Mouse (Mus musculus) spleen, adult 2 months (tissue): ENCODE results near the gene Gpr176.

ENCODE experiments used
- CTCF ChIP-seq: fragments of 200-500 bp; IDR thresholded peaks from 2 replicates; pipeline ENCODE4 v1.5.1; 2011; ENCODE audit warnings: mild to moderate bottlenecking, inconsistent platforms; ENCODE audit not compliant: insufficient read depth, insufficient read length, insufficient replicate concordance; ENCODE audit errors: extremely low read depth
- POLR2A ChIP-seq: fragments of 200-500 bp; IDR thresholded peaks from 2 replicates; pipeline ENCODE4 v1.6.1; 2011; ENCODE audit warnings: low read depth, low read length, inconsistent platforms

DNA sequence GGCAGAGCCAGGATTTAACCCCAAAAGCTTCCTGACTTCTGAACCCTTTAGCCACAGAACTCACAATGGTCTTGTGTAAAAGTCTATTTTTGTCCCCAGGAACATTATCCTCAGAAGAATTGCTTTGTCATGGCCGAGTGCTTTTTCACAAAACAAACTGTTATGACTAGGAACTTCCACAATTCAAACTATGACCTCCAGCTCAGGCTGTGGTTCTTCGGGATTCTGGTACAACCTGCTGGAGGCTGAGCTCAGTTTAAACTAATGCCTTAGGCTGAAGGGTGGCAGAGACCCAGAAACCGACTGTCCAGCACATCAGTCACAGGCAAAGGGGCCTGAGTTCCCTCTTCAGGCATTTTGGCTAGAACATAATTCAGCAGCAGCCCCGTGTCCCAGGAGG, 19.7 kb downstream of the Gpr176 start:
- TF ChIP-seq CTCF = no peak
- no peak for TF ChIP-seq POLR2A
